Mouse (Mus musculus): Measurements from ENCODE around the gene Lca5l.
"Not testable (repeated sequence)": the region's sequence is repeated elsewhere in the genome, so short reads cannot be mapped to it uniquely, and the experiment has no call there.

Gene Lca5l

DNA sequence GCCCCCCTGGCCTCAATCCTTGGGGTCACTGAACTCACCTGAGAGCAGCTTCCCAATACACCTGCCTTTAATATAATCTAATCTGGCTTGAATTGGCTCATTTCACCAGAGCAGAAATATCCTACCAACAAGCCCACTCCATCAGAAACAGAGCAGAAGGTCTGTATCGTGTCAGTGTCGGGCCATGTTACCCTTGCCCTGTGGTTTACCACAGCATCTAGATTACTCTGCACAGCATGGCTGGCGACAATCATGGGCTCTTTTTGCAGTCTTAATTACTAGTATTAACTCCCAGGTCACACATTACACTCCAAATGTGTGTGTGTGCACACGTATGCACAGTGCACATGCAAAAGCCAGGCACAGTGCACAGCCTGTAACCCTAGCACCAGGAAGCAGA, 23.2 kb downstream of the Lca5l start:
- no peak for DNase-seq (ENCODE audit: low spot score in 2 of 2)

GRCm38 (mm10) chr16:96165723-96166264, 26.3 kb downstream of the Lca5l start:
- DNase-seq (ENCODE audit: low spot score in 2 of 2): no peak

- no peak for DNase-seq (ENCODE audit: low spot score in 2 of 2)
Observed at GRCm38 (mm10) chr16:96161336-96161735, 30.7 kb downstream of the Lca5l start.

DNA sequence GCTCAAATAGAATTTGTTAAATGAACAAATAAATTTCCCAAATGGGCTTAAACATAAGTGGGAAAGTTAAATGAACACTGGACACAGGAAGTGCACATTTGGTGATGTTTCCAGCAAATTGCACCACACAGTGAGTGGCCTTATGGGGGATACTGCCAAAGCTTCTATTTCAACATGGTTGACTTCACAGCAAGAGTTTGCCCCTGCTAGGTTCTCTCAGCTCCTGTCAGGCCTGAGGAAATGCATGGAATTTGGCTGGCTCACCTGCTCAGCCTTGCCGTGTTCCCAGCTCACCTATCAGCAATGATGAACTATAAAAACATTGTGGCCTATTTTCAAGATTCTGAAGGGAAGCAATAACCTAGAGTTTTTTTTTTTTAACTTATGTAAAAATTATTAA, 31.1 kb downstream of the Lca5l start:
- DNase-seq (ENCODE audit: low spot score in 2 of 2): no peak

DNA sequence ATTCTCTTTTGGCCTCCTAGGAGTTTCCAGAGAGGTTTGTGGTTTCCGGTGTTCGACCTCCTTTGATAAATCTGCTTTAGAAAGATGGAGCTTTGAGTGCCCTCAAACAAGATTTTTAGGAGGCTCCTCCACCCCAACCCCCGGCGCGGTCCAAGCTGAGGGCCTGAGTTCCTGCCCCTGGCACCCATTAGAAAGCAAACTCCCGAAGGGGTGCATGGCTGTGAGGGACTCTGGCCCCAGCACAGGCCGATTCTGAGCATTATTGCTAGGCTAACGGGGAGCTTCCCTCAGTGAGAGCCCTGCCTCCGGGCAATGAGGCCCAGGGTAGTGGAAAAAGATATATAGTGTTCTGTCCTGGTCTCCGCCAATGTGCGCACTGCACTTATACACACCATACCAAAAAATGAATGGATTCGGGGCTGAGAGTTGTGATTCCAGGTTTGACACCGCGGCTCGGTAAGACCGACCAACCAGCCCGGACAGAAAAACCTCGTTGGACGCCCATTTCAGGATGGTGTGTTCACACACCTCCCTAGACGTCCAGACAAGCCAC, 32.2 kb downstream of the Lca5l start:
- DNase-seq (ENCODE audit: low spot score in 2 of 2): no peak

GRCm38 (mm10) chr16:96159091-96159731, 32.9 kb downstream of the Lca5l start:
- peak; percentile 25 to 36 for DNase-seq (ENCODE audit: low spot score in 2 of 2)

- no peak for DNase-seq (ENCODE audit: low spot score in 2 of 2)
Observed at GRCm38 (mm10) chr16:96158511-96159080, 33.5 kb downstream of the Lca5l start.

DNA sequence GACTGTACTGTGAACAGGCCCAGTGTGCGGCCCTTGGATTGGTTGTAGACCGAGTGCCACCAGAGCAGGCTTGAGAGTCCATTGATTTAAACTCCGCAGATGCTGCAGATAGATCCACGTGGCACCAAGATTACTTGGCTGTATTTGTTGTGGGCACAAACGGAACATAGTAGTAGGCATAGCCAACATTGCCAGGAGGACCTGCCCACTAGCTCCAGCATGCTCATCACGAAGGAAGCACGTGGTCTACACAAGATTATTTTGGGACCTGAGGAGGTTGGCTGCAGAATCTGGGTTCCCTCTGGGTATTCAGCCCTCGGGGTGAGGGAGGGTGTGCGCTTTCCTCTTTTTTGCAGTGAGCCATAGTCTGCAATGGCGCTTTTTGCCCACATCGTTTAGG, 34.9 kb downstream of the Lca5l start:
- DNase-seq (ENCODE audit: low spot score in 2 of 2): peak; percentile 42 to 59

GRCm38 (mm10) chr16:96156019-96156418, 36.1 kb downstream of the Lca5l start:
- DNase-seq (ENCODE audit: low spot score in 2 of 2): peak; percentile 47 to 61

DNA sequence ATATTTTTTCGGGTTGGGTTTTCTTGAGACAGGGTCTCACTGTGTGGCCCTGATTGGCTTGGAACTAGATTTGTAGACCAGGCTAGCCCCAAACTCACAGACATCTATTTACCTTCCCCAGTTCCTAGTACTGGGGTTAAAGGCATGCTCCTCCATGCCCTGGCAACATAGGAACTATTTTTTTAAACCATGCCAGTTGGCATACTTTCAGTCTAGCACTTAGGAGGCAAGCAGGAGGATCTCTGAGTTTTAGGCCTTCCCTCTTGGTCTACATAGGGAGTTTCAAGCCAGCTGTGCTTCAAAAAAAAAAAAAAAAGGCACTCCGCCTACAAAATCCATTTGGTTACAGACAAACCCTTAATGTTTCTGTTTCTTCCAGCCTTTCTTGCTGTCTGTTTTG, 37.6 kb downstream of the Lca5l start:
- DNase-seq (ENCODE audit: low spot score in 2 of 2): no peak

- DNase-seq (ENCODE audit: low spot score in 2 of 2): peak in 1 of 2 experiments; percentile 43
Observed at GRCm38 (mm10) chr16:96151551-96151950, 40.5 kb downstream of the Lca5l start.

GRCm38 (mm10) chr16:96150995-96151394, 41.1 kb downstream of the Lca5l start:
- DNase-seq (ENCODE audit: low spot score in 2 of 2): no peak

GRCm38 (mm10) chr16:96149311-96149710, 42.8 kb downstream of the Lca5l start:
- no peak for DNase-seq (ENCODE audit: low spot score in 2 of 2)

GRCm38 (mm10) chr16:96148834-96149233, 43.2 kb downstream of the Lca5l start:
- DNase-seq (ENCODE audit: low spot score in 2 of 2): no peak

DNA sequence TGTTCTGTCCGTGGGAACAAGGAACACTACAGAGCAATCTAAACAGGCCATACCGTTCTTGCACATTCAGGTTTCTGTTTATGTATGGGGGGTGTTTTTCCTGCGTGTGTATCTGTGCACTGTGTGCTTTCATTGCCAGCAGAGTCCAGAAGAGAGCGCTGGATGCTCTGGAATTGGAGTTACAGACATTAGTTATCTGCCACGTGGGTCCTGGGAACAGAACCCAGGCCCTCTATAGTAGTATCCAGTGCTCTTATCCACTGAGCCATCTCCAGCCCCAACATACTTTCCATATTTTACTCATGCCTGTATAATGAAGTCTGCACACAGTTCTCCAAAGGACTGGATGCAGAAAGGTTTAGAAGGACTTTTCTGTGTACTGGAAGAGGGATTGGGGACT, 46.3 kb downstream of the Lca5l start:
- DNase-seq (ENCODE audit: low spot score in 2 of 2): no peak

GRCm38 (mm10) chr16:96145110-96145800, 46.8 kb downstream of the Lca5l start, which contains the start of gene Wrb:
TSS of gene Wrb (plus strand) at chr16:96145407.
- DNase-seq (ENCODE audit: low spot score in 2 of 2): peak; percentile 98 to 99

GRCm38 (mm10) chr16:96144748-96145109, 47.3 kb downstream of the Lca5l start:
- not testable (repeated sequence) for DNase-seq (ENCODE audit: low spot score in 2 of 2)

DNA sequence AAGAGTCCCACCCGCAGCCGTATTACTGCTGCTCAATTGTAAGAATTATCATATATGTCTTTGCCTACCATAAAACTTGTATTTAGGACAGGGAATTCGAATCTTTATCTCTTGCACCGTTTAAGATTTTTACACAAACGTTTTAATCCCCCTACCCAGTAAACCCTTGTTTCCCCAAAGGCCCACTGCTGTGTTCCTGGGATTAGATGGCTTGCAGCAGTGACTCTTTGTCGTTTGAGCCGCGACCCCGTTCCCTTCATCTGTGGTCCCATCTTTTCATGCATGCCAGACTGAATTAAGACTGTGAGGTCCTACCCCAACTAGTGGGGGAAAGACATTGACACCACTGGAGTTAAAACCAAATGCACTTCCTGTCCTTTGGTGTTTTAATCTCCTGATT, 63.6 kb downstream of the Lca5l start:
- no peak for DNase-seq (ENCODE audit: low spot score in 2 of 2)

DNA sequence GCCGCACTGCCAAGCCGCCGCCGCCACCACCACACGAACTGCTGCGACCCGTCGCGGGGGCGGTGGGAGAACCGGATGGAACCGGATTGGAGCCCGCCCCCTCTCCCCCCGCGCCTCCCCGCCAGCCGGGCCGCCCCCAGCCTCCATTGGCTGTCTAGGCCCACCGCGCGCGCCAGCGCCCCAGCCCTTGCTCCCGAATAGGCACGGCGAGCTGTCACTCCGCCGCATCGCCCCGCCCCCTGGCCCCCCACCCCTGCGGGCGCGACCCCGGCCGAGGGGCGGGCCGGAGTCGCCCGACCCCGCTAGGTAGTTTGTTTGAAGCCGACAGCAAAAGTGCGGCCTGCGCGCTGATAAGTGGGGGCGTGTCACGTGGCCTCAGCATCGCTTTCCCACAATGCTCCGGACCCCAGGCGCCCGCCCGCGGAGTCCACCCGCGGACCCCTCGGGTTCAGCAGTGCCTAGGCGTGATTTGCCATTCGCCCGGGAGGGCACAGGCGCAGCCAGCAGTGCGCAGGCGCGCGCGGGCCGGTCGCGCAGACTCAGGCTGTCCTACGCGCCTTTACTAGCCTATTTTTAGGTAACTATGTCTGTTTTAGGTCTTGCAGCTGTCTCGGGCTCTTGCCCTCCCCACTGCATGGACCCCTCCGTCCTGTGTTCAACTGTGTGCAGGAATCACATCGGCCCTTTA, 64.3 kb downstream of the Lca5l start, which contains the start of gene Hmgn1:
TSS of gene Hmgn1 (minus strand) at position 73 of the 688 bp plus-strand sequence.
- peak; percentile 94 to 97 for DNase-seq (ENCODE audit: low spot score in 2 of 2)

- DNase-seq (ENCODE audit: low spot score in 2 of 2): no peak
Observed at GRCm38 (mm10) chr16:96127288-96127656, 64.8 kb downstream of the Lca5l start.

DNA sequence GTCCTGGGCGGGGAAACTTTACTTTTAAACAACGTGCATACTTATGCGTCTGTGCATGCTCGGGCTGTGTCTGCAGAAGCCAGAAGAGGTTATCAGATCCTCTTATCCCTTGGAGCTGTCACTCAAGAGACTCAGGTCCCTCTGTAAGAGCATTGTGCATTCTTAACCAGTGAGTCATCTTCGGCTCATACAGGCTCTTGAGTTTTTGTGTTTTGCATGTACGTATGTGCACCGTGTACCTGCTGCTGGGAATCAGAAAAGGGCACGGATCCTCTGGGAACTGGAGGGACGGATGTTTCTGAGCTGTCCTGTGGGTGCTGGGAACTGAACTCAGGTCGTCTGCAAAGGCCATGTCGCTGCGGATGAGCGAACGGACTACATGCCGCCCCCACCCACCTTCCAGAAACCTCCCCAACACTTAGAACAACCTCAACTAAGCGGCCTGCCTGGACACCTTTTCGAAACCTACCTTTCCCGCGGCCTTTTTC, 65.3 kb downstream of the Lca5l start:
- DNase-seq (ENCODE audit: low spot score in 2 of 2): peak in 1 of 2 experiments; percentile 10
